Mouse (Mus musculus) midbrain, embryonic 13.5 days (tissue): ENCODE measurements at regions not wholly inside any gene's neighbourhood (a gene's known extent, or its start where the extent isn't known, plus 50 kb on each side); places are given as distances from the start of the nearest gene placed in this dataset.

ENCODE experiments used
- ATAC-seq: fragments of 200-750 bp; cut with Nextera tagmentation; 2 replicates; pipeline ENCODE4 v1.8.0; 2017; ENCODE audit warnings: mild to moderate bottlenecking, moderate TSS enrichment, moderate library complexity
- H3K27ac ChIP-seq: fragments of 300-500 bp; sonication (generic); 2 replicates; pipeline ENCODE4 v1.5.1; 2015; ENCODE audit warnings: inconsistent platforms, mild to moderate bottlenecking, moderate library complexity
- H3K27me3 ChIP-seq: fragments of 300-500 bp; sonication (generic); 2 replicates; pipeline ENCODE4 v1.6.1; 2015; ENCODE audit warnings: mild to moderate bottlenecking, inconsistent platforms
- H3K36me3 ChIP-seq: fragments of 300-500 bp; sonication (generic); 2 replicates; pipeline ENCODE4 v1.6.1; 2015; ENCODE audit warnings: mild to moderate bottlenecking, inconsistent platforms
- H3K4me1 ChIP-seq: fragments of 300-500 bp; sonication (generic); replicated peaks from 2 replicates; pipeline ENCODE4 v1.6.1; 2015; ENCODE audit warnings: inconsistent platforms
- H3K4me2 ChIP-seq: fragments of 300-500 bp; sonication (generic); replicated peaks from 2 replicates; pipeline ENCODE4 v1.6.1; 2015; ENCODE audit warnings: moderate library complexity, mild to moderate bottlenecking, inconsistent platforms
- H3K4me3 ChIP-seq: fragments of 300-500 bp; sonication (generic); replicated peaks from 2 replicates; pipeline ENCODE4 v1.5.1; 2015; ENCODE audit warnings: mild to moderate bottlenecking, inconsistent platforms
- H3K9ac ChIP-seq: fragments of 300-500 bp; sonication (generic); replicated peaks from 2 replicates; pipeline ENCODE4 v1.6.1; 2015; ENCODE audit warnings: mild to moderate bottlenecking, inconsistent platforms
- H3K9me3 ChIP-seq: fragments of 300-500 bp; sonication (generic); 2 replicates; pipeline ENCODE4 v1.6.1; 2016; ENCODE audit warnings: mild to moderate bottlenecking, inconsistent platforms
- WGBS: fragments of 180-500 bp; shearing (Covaris S2); methylation state at CpG from one replicate; pipeline ENCODE4 v1.1.7; 2015; 5-methylcytosine and 5-hydroxymethylcytosine counted together

GRCm38 (mm10) chrX:163302697-163303096 lies 246.8 kb downstream of the Grpr start:
- H3K36me3 ChIP-seq, result no peaks in the 10 kb centered on the region
- WGBS, result 80% methylated on average over 4 of the region's 4 CpGs
- ATAC-seq, result no peak

DNA sequence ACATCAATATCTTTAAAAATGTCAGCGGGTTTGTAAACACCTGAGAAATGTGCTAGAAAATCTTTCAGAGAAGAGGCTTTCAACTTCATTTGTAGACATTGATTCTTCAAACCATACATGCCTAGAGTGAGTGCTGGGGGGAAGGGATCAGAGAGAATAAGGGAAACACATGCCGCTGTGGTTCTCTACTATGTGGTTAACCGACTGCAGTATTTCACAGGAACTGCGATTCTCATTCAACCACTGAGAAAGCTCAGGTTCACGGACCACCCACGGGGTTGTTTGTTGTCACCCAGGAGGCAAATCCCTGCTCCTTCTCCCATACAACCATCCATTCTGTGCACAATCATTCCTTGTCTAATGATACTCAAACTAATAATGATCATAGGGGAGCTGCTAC lies 248.4 kb downstream of the Grpr start:
- H3K36me3 ChIP-seq, result no peaks in the 10 kb centered on the region
- WGBS, result 85% methylated on average over 6 of the region's 6 CpGs
- H3K9ac ChIP-seq, result no peak overlapping the region
- H3K4me2 ChIP-seq, result no peak overlapping the region
- no peak overlapping the region for H3K27ac ChIP-seq
- H3K4me1 ChIP-seq, result no peaks in the 10 kb centered on the region
- H3K4me3 ChIP-seq, result no peak overlapping the region
- peaks cover 19% of the 10 kb centered on the region for H3K27me3 ChIP-seq
- H3K9me3 ChIP-seq, result no peaks in the 10 kb centered on the region
- no peak for ATAC-seq

More at GRCm38 (mm10) chrX:163302697-163303096, 246.8 kb downstream of the Grpr start:
- no peak overlapping the region for H3K4me3 ChIP-seq
- no peaks in the 10 kb centered on the region for H3K9me3 ChIP-seq
- peaks cover 19% of the 10 kb centered on the region for H3K27me3 ChIP-seq
- no peaks in the 10 kb centered on the region for H3K4me1 ChIP-seq
- H3K4me2 ChIP-seq, result no peak overlapping the region
- no peak overlapping the region for H3K27ac ChIP-seq
- no peak overlapping the region for H3K9ac ChIP-seq

GRCm38 (mm10) chrX:163296956-163297628 lies 252.4 kb downstream of the Grpr start:
- Histone ChIP-seq H3K4me3 (no peak overlapping the region), H3K4me2 (no peak overlapping the region), H3K27ac (no peak overlapping the region), H3K36me3 (no peaks in the 10 kb centered on the region), H3K27me3 (peaks cover 14% of the 10 kb centered on the region), H3K4me1 (no peaks in the 10 kb centered on the region), H3K9me3 (no peaks in the 10 kb centered on the region), H3K9ac (no peak overlapping the region)
- no peak for ATAC-seq
- 76% methylated on average over 8 of the region's 8 CpGs for WGBS

- no peak overlapping the region for H3K4me2 ChIP-seq
- H3K4me1 ChIP-seq, result no peaks in the 10 kb centered on the region
- no peaks in the 10 kb centered on the region for H3K9me3 ChIP-seq
- H3K9ac ChIP-seq, result no peak overlapping the region
- no peak for ATAC-seq
- H3K4me3 ChIP-seq, result no peak overlapping the region
- no peaks in the 10 kb centered on the region for H3K36me3 ChIP-seq
- peaks cover 2% of the 10 kb centered on the region; the same call in 1 of the 2 replicates for H3K27me3 ChIP-seq
- 89% methylated on average over 2 of the region's 2 CpGs for WGBS
- H3K27ac ChIP-seq, result no peak overlapping the region
Measured at GRCm38 (mm10) chrX:163261248-163261647, 288.2 kb downstream of the Grpr start.

DNA sequence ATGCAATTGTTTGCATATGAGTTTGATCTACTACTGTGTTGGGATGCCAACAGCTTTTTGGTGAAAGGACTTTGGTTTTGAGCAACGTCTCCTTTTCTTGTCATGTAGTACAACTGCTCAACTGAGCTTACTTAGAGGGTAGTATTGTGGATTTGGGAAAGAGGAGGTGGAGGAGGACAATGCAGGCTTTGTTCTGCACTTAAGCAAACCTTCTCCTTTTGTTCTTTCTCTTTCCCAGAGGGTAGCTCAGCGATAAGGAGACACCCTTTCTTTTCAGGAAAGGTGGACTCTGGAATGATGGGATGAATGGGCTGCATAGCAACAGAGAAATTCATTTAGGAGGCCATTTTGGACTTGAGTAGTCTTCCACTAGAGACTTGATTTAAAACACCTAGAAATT lies 288.6 kb upstream of the S100g start:
- no peak for ATAC-seq
- Histone ChIP-seq H3K27ac (no peak overlapping the region), H3K4me3 (no peak overlapping the region)

DNA sequence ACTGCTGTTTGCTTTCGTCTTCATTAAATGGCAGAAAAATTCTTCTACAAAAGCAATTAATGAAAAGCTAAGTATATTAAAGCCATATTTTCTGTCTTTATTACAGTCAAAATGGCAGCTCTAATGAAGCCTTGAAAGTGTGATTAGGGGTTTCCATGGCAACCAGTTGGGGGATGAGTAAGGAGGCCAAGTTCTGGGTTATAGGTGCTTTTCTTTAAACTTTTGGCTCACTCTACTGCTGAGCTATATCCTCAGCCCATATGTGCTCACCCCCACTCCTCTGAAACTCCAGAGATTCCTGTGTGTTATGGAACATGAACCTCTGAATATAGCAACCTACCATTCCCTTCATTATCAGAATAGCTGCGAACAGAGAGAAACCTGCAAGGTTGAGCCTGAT lies 240.9 kb upstream of the S100g start:
- H3K36me3 ChIP-seq, result no peaks in the 10 kb centered on the region
- H3K27me3 ChIP-seq, result peaks cover 9% of the 10 kb centered on the region; the same call in 1 of the 2 replicates
- no peaks in the 10 kb centered on the region for H3K4me1 ChIP-seq
- no peak overlapping the region for H3K4me2 ChIP-seq
- no peak overlapping the region for H3K4me3 ChIP-seq
- no peak for ATAC-seq
- H3K9ac ChIP-seq, result no peak overlapping the region
- H3K9me3 ChIP-seq, result no peaks in the 10 kb centered on the region
- WGBS, result 90% methylated on average over 2 of the region's 2 CpGs
- H3K27ac ChIP-seq, result no peak overlapping the region

More for the DNA sequence above, 288.6 kb upstream of the S100g start:
- Histone ChIP-seq H3K9ac (no peak overlapping the region), H3K9me3 (no peaks in the 10 kb centered on the region), H3K4me2 (no peak overlapping the region), H3K27me3 (peaks cover 9% of the 10 kb centered on the region; the same call in 1 of the 2 replicates), H3K36me3 (no peaks in the 10 kb centered on the region), H3K4me1 (no peaks in the 10 kb centered on the region)
- 18% methylated on average over 2 of the region's 2 CpGs for WGBS

DNA sequence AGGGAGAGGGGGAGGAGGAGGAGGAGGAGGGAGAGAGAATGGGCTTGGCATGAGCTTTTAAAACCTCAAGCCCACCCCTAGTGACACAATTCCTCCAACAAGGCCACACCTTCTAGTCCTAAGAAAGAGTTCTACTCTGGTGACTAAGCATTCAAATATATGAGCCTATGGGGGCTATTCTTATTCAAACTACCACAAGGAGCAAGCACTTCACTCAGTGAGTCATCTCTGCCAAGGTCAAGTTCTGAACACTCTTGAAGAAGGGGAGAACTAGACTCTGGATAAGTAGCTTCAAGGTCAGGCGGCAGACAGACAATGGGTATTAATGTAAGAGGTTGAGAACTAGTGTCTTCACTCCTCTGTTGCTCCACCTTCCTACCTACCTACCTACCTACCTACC lies 239.0 kb upstream of the S100g start:
- no peaks in the 10 kb centered on the region for H3K36me3 ChIP-seq
- no peaks in the 10 kb centered on the region for H3K4me1 ChIP-seq
- H3K4me2 ChIP-seq, result no peak overlapping the region
- no peaks in the 10 kb centered on the region for H3K9me3 ChIP-seq
- H3K9ac ChIP-seq, result no peak overlapping the region
- ATAC-seq, result no peak
- peaks cover 11% of the 10 kb centered on the region; the same call in 1 of the 2 replicates for H3K27me3 ChIP-seq
- no peak overlapping the region for H3K4me3 ChIP-seq
- H3K27ac ChIP-seq, result no peak overlapping the region
- WGBS, result 89% methylated on average over 1 of the region's 1 CpGs

GRCm38 (mm10) chrX:163181588-163181987 lies 217.2 kb upstream of the S100g start:
- no peaks in the 10 kb centered on the region for H3K4me1 ChIP-seq
- H3K4me3 ChIP-seq, result no peak overlapping the region
- no peak overlapping the region for H3K4me2 ChIP-seq
- peaks cover 3% of the 10 kb centered on the region; the same call in 1 of the 2 replicates for H3K27me3 ChIP-seq
- H3K9me3 ChIP-seq, result no peaks in the 10 kb centered on the region
- H3K36me3 ChIP-seq, result no peaks in the 10 kb centered on the region
- H3K9ac ChIP-seq, result no peak overlapping the region
- no peak for ATAC-seq
- 93% methylated on average over 3 of the region's 3 CpGs for WGBS
- H3K27ac ChIP-seq, result no peak overlapping the region

GRCm38 (mm10) chrX:163164810-163165209 lies 200.4 kb upstream of the S100g start:
- Histone ChIP-seq H3K9ac (no peak overlapping the region), H3K4me2 (no peak overlapping the region), H3K27me3 (no peaks in the 10 kb centered on the region), H3K36me3 (no peaks in the 10 kb centered on the region), H3K4me1 (no peaks in the 10 kb centered on the region), H3K9me3 (no peaks in the 10 kb centered on the region), H3K27ac (no peak overlapping the region), H3K4me3 (no peak overlapping the region)
- no peak for ATAC-seq
- WGBS, result 93% methylated on average over 2 of the region's 2 CpGs

- no peaks in the 10 kb centered on the region for H3K9me3 ChIP-seq
- H3K4me3 ChIP-seq, result no peak overlapping the region
- WGBS, result 83% methylated on average over 5 of the region's 5 CpGs
- H3K4me1 ChIP-seq, result no peaks in the 10 kb centered on the region
- peaks cover 10% of the 10 kb centered on the region for H3K27me3 ChIP-seq
- no peak for ATAC-seq
- H3K4me2 ChIP-seq, result no peak overlapping the region
- H3K9ac ChIP-seq, result no peak overlapping the region
- no peak overlapping the region for H3K27ac ChIP-seq
- H3K36me3 ChIP-seq, result no peaks in the 10 kb centered on the region
Measured at GRCm38 (mm10) chrX:163155251-163155650, 190.9 kb upstream of the S100g start.

DNA sequence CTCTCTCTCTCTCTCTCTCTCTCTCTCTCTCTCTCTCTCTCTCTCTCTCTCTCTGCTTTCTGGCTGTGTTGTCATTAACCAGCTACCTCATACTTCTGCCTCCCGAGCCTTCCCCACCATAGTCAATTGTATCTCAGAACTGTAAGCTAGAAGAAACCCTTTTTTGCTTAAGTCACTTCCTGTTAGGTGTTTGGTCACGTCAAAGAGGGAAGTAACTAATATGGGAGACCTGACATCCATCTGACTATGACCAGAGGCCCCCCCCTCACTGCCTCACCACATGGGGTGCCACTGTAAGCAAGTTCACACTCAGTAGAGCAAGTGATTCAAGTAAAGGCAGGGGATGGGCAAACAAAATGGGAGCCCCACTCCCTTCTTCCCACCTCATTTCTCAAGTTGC lies 187.6 kb upstream of the S100g start:
- no peak for ATAC-seq
- Histone ChIP-seq H3K27me3 (peaks cover 10% of the 10 kb centered on the region), H3K4me1 (no peaks in the 10 kb centered on the region), H3K36me3 (no peaks in the 10 kb centered on the region), H3K27ac (no peak overlapping the region), H3K4me3 (no peak overlapping the region), H3K9ac (no peak overlapping the region), H3K9me3 (no peaks in the 10 kb centered on the region), H3K4me2 (no peak overlapping the region)
- WGBS, result 83% methylated on average over 2 of the region's 2 CpGs

DNA sequence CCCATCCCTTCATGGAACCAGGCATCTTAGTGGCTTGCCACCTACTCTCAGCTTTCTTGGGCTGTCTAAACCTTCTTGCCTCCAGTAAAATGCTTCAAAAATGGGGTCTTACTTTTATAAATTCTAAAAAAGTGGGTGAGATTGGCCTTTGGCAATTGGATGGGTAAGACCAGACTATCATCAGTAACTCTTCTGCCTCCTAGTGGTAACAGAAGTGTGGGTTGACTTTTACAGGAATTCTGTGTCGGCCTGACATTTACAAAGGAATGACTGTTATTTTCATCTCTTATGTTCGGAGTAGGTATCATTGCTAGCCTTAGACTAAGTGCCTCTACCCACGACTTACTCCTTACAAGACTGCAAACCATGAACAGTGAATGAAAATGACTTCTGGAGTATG lies 180.1 kb upstream of the S100g start:
- Histone ChIP-seq H3K4me2 (no peak overlapping the region), H3K4me1 (no peaks in the 10 kb centered on the region), H3K27ac (no peak overlapping the region), H3K9me3 (no peaks in the 10 kb centered on the region), H3K36me3 (no peaks in the 10 kb centered on the region), H3K27me3 (peaks cover 8% of the 10 kb centered on the region; the same call in 1 of the 2 replicates), H3K9ac (no peak overlapping the region), H3K4me3 (no peak overlapping the region)
- 53% methylated on average over 3 of the region's 3 CpGs for WGBS
- ATAC-seq, result no peak

- no peak overlapping the region for H3K27ac ChIP-seq
- H3K27me3 ChIP-seq, result peaks cover 17% of the 10 kb centered on the region; the same call in 1 of the 2 replicates
- H3K4me3 ChIP-seq, result no peak overlapping the region
- no peak for ATAC-seq
- no peak overlapping the region for H3K9ac ChIP-seq
- no peaks in the 10 kb centered on the region for H3K9me3 ChIP-seq
- no peaks in the 10 kb centered on the region for H3K4me1 ChIP-seq
- no peak overlapping the region for H3K4me2 ChIP-seq
- WGBS, result 67% methylated on average over 1 of the region's 1 CpGs
- H3K36me3 ChIP-seq, result no peaks in the 10 kb centered on the region
Measured at GRCm38 (mm10) chrX:163139475-163139874, 175.1 kb upstream of the S100g start.
